Mouse (Mus musculus): ENCODE results near the gene Mul1. TPM values are rescaled to one million over a fixed set of nuclear protein-coding genes. Genes with fewer than 3 reads are reported as not detected.

The Mul1 gene
- polyA plus RNA-seq, 1 experiment from 2014 or later = 18.3 TPM

DNA sequence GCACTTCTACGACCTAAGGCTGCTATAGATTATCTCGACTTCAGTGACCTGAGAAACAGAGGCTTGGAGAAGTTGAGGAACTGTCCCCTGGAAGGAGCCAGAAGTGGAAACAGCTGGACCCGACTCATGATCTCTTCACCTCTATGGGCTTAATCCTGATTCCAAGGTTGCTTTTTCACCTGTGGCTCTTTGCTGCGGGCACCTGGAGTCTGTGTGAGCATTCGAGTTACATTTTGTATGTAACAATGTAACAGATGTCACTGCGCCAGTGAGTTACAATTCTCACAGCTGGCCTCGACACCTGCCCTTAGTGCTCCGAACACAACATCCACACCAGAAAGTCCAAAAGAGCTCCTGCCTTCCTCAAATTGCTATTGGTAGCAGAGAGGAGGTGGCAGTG is 31.0 kb downstream of the Mul1 start:
- no peaks in the 10 kb centered on the region for H3K36me3 ChIP-seq
- peak overlapping the region; percentile 48; the same call in 1 of the 2 replicates for H3K4me2 ChIP-seq
- WGBS = 46% methylated on average over 8 of the region's 8 CpGs

GRCm38 (mm10) chr4:138466690-138467089 is 32.2 kb downstream of the Mul1 start:
- no peaks in the 10 kb centered on the region for H3K9me3 ChIP-seq
- H3K9ac ChIP-seq = no peak overlapping the region
- no peak overlapping the region for H3K4me3 ChIP-seq
- H3K4me1 ChIP-seq = peaks cover 55% of the 10 kb centered on the region
- 0 out of 2 replicates have a peak overlapping the region, but pooled peaks have one; percentile 7 for H3K27ac ChIP-seq
- 68% methylated on average over 6 of the region's 6 CpGs for WGBS
- no peak overlapping the region for H3K4me2 ChIP-seq
- H3K36me3 ChIP-seq = no peaks in the 10 kb centered on the region
- ATAC-seq (ENCODE audit: borderline replicate concordance, extremely low read depth, low FRiP score, low TSS enrichment) = no peak
- H3K27me3 ChIP-seq = peaks cover 7% of the 10 kb centered on the region; the same call in 1 of the 2 replicates

More for the DNA sequence above, 31.0 kb downstream of the Mul1 start:
- peaks cover 7% of the 10 kb centered on the region; the same call in 1 of the 2 replicates for H3K27me3 ChIP-seq
- H3K27ac ChIP-seq = peak overlapping the region; percentile 86
- ATAC-seq (ENCODE audit: borderline replicate concordance, extremely low read depth, low FRiP score, low TSS enrichment) = no peak
- no peak overlapping the region for H3K4me3 ChIP-seq
- no peak overlapping the region for H3K9ac ChIP-seq
- H3K9me3 ChIP-seq = no peaks in the 10 kb centered on the region
- peaks cover 55% of the 10 kb centered on the region for H3K4me1 ChIP-seq

GRCm38 (mm10) chr4:138467451-138467850 is 33.0 kb downstream of the Mul1 start:
- Histone ChIP-seq H3K4me3 (no peak overlapping the region), H3K4me1 (peaks cover 53% of the 10 kb centered on the region), H3K9ac (no peak overlapping the region), H3K4me2 (no peak overlapping the region), H3K36me3 (no peaks in the 10 kb centered on the region), H3K9me3 (no peaks in the 10 kb centered on the region), H3K27ac (peak overlapping the region; percentile 7; the same call in 1 of the 2 replicates), H3K27me3 (peaks cover 7% of the 10 kb centered on the region; the same call in 1 of the 2 replicates)
- WGBS = 75% methylated on average over 5 of the region's 5 CpGs
- ATAC-seq (ENCODE audit: borderline replicate concordance, extremely low read depth, low FRiP score, low TSS enrichment) = no peak

GRCm38 (mm10) chr4:138469080-138469479 is 34.6 kb downstream of the Mul1 start:
- Histone ChIP-seq H3K9ac (no peak overlapping the region), H3K4me1 (peaks cover 37% of the 10 kb centered on the region), H3K4me2 (no peak overlapping the region), H3K9me3 (no peaks in the 10 kb centered on the region), H3K36me3 (no peaks in the 10 kb centered on the region), H3K27me3 (peaks cover 7% of the 10 kb centered on the region; the same call in 1 of the 2 replicates), H3K27ac (no peak overlapping the region), H3K4me3 (no peak overlapping the region)
- no peak for ATAC-seq (ENCODE audit: borderline replicate concordance, extremely low read depth, low FRiP score, low TSS enrichment)
- 7% methylated on average over 7 of the region's 7 CpGs for WGBS

DNA sequence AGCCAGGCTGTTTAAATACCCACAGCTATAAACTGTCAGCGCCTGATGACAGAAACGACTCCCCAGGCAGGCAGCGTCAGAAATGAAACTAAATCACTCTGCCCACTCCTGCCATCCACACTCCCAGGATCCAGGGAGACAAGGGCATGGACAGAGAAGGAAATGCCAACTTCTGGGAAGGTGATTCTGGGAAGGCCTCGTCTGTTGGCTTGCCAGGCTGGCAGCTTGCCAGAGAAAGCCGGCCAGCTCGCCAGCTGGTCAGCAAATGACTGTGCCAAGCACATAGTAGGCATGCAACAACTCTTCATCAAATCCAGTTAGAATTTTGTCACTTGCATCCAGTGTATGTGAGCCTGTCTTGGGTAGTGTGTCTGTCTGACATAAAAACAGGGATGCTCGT is 36.8 kb downstream of the Mul1 start:
- ATAC-seq (ENCODE audit: borderline replicate concordance, extremely low read depth, low FRiP score, low TSS enrichment) = no peak
- H3K9me3 ChIP-seq = no peaks in the 10 kb centered on the region
- 32% methylated on average over 7 of the region's 7 CpGs for WGBS

GRCm38 (mm10) chr4:138479595-138479994 is 45.1 kb downstream of the Mul1 start:
- Histone ChIP-seq H3K4me1 (peaks cover 6% of the 10 kb centered on the region; the same call in 1 of the 2 replicates), H3K27me3 (peaks cover 3% of the 10 kb centered on the region; the same call in 1 of the 2 replicates), H3K9ac (no peak overlapping the region), H3K9me3 (no peaks in the 10 kb centered on the region), H3K36me3 (no peaks in the 10 kb centered on the region), H3K4me2 (no peak overlapping the region), H3K27ac (no peak overlapping the region), H3K4me3 (no peak overlapping the region)
- ATAC-seq (ENCODE audit: borderline replicate concordance, extremely low read depth, low FRiP score, low TSS enrichment) = no peak
- 76% methylated on average over 7 of the region's 7 CpGs for WGBS

More for the DNA sequence above, 36.8 kb downstream of the Mul1 start:
- H3K4me1 ChIP-seq = peaks cover 21% of the 10 kb centered on the region
- no peaks in the 10 kb centered on the region for H3K36me3 ChIP-seq
- H3K27me3 ChIP-seq = no peaks in the 10 kb centered on the region; the same call in 1 of the 2 replicates
- H3K4me3 ChIP-seq = no peak overlapping the region
- H3K4me2 ChIP-seq = no peak overlapping the region
- no peak overlapping the region for H3K27ac ChIP-seq
- no peak overlapping the region for H3K9ac ChIP-seq

DNA sequence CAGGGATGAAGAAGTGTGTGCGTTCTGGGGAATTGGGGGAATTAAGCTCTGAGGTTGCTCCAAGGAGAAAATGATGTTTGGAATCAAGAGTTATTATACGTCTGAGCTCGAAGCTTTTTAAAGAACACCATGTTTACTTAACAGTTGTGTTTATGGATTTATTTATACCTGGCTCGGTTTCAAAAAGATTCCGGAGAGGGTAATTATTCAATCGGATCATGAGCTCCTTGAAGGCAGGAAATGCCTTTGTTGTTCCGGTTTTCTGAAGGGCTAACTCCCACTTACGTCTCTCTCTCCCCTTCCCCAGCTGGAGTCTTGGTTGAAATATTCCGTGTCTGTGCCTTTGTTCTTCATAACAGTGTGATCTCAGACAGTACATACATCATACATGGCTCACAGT is 46.5 kb downstream of the Mul1 start:
- peaks cover 3% of the 10 kb centered on the region; the same call in 1 of the 2 replicates for H3K27me3 ChIP-seq
- H3K4me3 ChIP-seq = no peak overlapping the region
- no peaks in the 10 kb centered on the region for H3K36me3 ChIP-seq
- no peaks in the 10 kb centered on the region for H3K9me3 ChIP-seq
- ATAC-seq (ENCODE audit: borderline replicate concordance, extremely low read depth, low FRiP score, low TSS enrichment) = peak; percentile 37; the same call in 1 of the 2 replicates
- H3K9ac ChIP-seq = no peak overlapping the region
- H3K4me1 ChIP-seq = peaks cover 6% of the 10 kb centered on the region; the same call in 1 of the 2 replicates
- no peak overlapping the region for H3K27ac ChIP-seq
- H3K4me2 ChIP-seq = no peak overlapping the region
- WGBS = 29% methylated on average over 9 of the region's 9 CpGs

DNA sequence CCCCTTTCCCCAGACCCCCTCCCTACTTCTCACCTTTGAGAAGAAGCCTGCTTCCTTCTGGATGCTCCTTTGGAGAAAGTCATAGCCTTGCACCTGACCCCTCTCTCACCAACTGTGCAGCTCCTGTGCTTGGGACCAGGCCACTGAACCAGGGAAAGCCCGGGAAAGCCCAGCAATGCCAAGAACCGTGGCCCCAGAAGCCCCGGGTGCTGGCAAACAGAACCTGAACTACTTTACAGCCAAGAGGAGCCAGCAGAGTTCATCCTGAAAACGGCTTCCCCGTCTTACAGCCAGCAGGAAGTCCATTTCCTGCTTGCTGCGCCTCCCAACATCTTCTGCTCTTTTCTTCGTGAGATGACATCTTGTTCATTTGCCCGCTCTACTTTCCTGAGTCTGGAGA is 48.2 kb downstream of the Mul1 start:
- no peaks in the 10 kb centered on the region for H3K9me3 ChIP-seq
- H3K27ac ChIP-seq = no peak overlapping the region
- no peak overlapping the region for H3K9ac ChIP-seq
- H3K4me3 ChIP-seq = no peak overlapping the region
- peaks cover 6% of the 10 kb centered on the region; the same call in 1 of the 2 replicates for H3K4me1 ChIP-seq
- no peak for ATAC-seq (ENCODE audit: borderline replicate concordance, extremely low read depth, low FRiP score, low TSS enrichment)
- no peaks in the 10 kb centered on the region for H3K36me3 ChIP-seq
- no peaks in the 10 kb centered on the region for H3K27me3 ChIP-seq
- 56% methylated on average over 8 of the region's 8 CpGs for WGBS
- no peak overlapping the region for H3K4me2 ChIP-seq

GRCm38 (mm10) chr4:138488241-138488640 is 53.8 kb downstream of the Mul1 start:
- H3K27me3 ChIP-seq = no peaks in the 10 kb centered on the region
- WGBS = 63% methylated on average over 8 of the region's 8 CpGs
- no peak for ATAC-seq (ENCODE audit: borderline replicate concordance, extremely low read depth, low FRiP score, low TSS enrichment)
- H3K27ac ChIP-seq = no peak overlapping the region
- no peak overlapping the region for H3K4me3 ChIP-seq
- no peaks in the 10 kb centered on the region for H3K9me3 ChIP-seq
- no peaks in the 10 kb centered on the region for H3K36me3 ChIP-seq
- no peak overlapping the region for H3K9ac ChIP-seq
- H3K4me1 ChIP-seq = no peaks in the 10 kb centered on the region; the same call in 1 of the 2 replicates
- no peak overlapping the region for H3K4me2 ChIP-seq

DNA sequence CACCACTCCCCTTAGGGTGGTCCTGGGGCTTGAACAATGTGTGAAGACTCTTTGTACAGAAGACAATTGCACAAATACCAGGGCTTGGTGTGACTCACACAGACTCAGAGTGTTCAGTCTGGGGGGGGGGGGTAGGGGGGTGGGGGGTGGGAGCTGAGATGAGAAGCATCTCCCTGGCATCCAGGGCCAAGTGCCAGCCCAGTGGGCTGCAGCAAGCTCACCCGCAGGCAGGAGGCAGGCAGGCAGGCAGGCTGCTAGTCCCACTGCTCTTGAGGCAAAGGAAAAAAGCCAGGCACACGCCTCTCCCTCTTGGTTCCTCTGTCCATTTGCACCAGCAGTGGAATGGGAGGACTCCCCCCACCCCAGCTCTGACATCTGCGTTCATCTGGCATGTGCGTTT is 56.6 kb downstream of the Mul1 start:
- Histone ChIP-seq H3K4me3 (no peak overlapping the region), H3K27ac (no peak overlapping the region), H3K27me3 (no peaks in the 10 kb centered on the region), H3K9me3 (no peaks in the 10 kb centered on the region), H3K36me3 (no peaks in the 10 kb centered on the region), H3K4me2 (no peak overlapping the region), H3K9ac (no peak overlapping the region), H3K4me1 (peaks cover 24% of the 10 kb centered on the region)
- 76% methylated on average over 4 of the region's 4 CpGs for WGBS
- no peak for ATAC-seq (ENCODE audit: borderline replicate concordance, extremely low read depth, low FRiP score, low TSS enrichment)

All from lung, embryonic 15.5 days (tissue).